Mouse (Mus musculus) layer of hippocampus, postnatal 36 days (tissue): ENCODE measurements around the gene Gm15155. TPM values are rescaled to one million over a fixed set of nuclear protein-coding genes. Genes with fewer than 3 reads are reported as not detected.
"Not testable (repeated sequence)": the region's sequence is repeated elsewhere in the genome, so short reads cannot be mapped to it uniquely, and the experiment has no call there.

Experiments used
- DNase-seq, 2 experiments: peaks; one replicate each; pipeline ENCODE4 v3.0.0; 2022
- total RNA-seq, 2 experiments: library from RNA; stranded (reverse); gene quantifications; 2 replicates each; pipeline ENCODE4 v1.2.3; 2021

Gene Gm15155
- not detected for total RNA-seq

- peak; percentile 4 to 11 for DNase-seq
Measured at GRCm38 (mm10) chrX:155624341-155624841, at the start of gene Gm15155. TSS of gene Gm15155 (plus strand) at chrX:155624741.

GRCm38 (mm10) chrX:155579791-155580190 lies 44.8 kb upstream of the Gm15155 start:
- no peak for DNase-seq

- no peak for DNase-seq
Measured at GRCm38 (mm10) chrX:155584586-155584985, 40.0 kb upstream of the Gm15155 start.

- no peak for DNase-seq
Measured at GRCm38 (mm10) chrX:155591490-155591889, 33.1 kb upstream of the Gm15155 start.

GRCm38 (mm10) chrX:155592467-155592866 lies 32.1 kb upstream of the Gm15155 start:
- no peak for DNase-seq

GRCm38 (mm10) chrX:155594685-155595084 lies 29.9 kb upstream of the Gm15155 start:
- no peak for DNase-seq

- DNase-seq = no peak
Measured at GRCm38 (mm10) chrX:155596390-155596789, 28.2 kb upstream of the Gm15155 start.

- DNase-seq = no peak
Measured at GRCm38 (mm10) chrX:155601196-155601595, 23.3 kb upstream of the Gm15155 start.

GRCm38 (mm10) chrX:155622527-155622926 lies 2.0 kb upstream of the Gm15155 start:
- DNase-seq = peak; percentile 2 to 5

- peak; percentile 13 to 17 for DNase-seq
Measured at GRCm38 (mm10) chrX:155622961-155623599, 1.5 kb upstream of the Gm15155 start.

- peak in 1 of 2 experiments; percentile 1 for DNase-seq
Measured at GRCm38 (mm10) chrX:155623701-155624281, 750 bp upstream of the Gm15155 start, which contains the start of gene Ptchd1. TSS of gene Ptchd1 (minus strand) at chrX:155623814.

- DNase-seq = no peak
Measured at GRCm38 (mm10) chrX:155624895-155625294, 354 bp downstream of the Gm15155 start.

- no peak for DNase-seq
Measured at GRCm38 (mm10) chrX:155625671-155626196, 1.2 kb downstream of the Gm15155 start.

- DNase-seq = peak in 1 of 2 experiments; percentile 5
Measured at GRCm38 (mm10) chrX:155643975-155644374, 19.4 kb downstream of the Gm15155 start.

- no peak for DNase-seq
Measured at GRCm38 (mm10) chrX:155645975-155646374, 21.4 kb downstream of the Gm15155 start.

- peak; percentile 1 for DNase-seq
Measured at GRCm38 (mm10) chrX:155657971-155658370, 33.4 kb downstream of the Gm15155 start.

- DNase-seq = not testable (repeated sequence)
Measured at GRCm38 (mm10) chrX:155690440-155690839, 65.9 kb downstream of the Gm15155 start.

GRCm38 (mm10) chrX:155724157-155724556 lies 99.6 kb downstream of the Gm15155 start:
- DNase-seq = no peak

- no peak for DNase-seq
Measured at GRCm38 (mm10) chrX:155728387-155728786, 103.8 kb downstream of the Gm15155 start.

GRCm38 (mm10) chrX:155888118-155888517 lies 263.6 kb downstream of the Gm15155 start:
- DNase-seq = no peak

- no peak for DNase-seq
Measured at GRCm38 (mm10) chrX:155900040-155900439, 275.5 kb downstream of the Gm15155 start.

- no peak for DNase-seq
Measured at GRCm38 (mm10) chrX:155901742-155902141, 277.2 kb downstream of the Gm15155 start.

GRCm38 (mm10) chrX:155903108-155903507 lies 278.6 kb downstream of the Gm15155 start:
- no peak for DNase-seq

- no peak for DNase-seq
Measured at GRCm38 (mm10) chrX:156009756-156010155, 385.2 kb downstream of the Gm15155 start.
